Mouse (Mus musculus): ENCODE data around the gene Tcf7l2.

- TF ChIP-seq CTCF (IDR thresholded peaks at IDR 0.05; ENCODE audit: low read depth), result no peak
- TF ChIP-seq EP300 (optimal IDR thresholded peaks at IDR 0.05), result no peak
Observed at GRCm38 (mm10) chr19:55941253-55942125, 199.9 kb downstream of the Tcf7l2 start.

All from stomach, postnatal 0 days (tissue).